Mouse (Mus musculus) megakaryocyte, embryonic 14.5 days (primary cell): ENCODE results near the gene Col4a2.

Experiments used
- FLI1 ChIP-seq: IDR thresholded peaks from 2 replicates; pipeline ENCODE4 v1.6.1; 2012; ENCODE audit warnings: low read length, inconsistent platforms, mixed read lengths
- GATA1 ChIP-seq: IDR thresholded peaks from 3 replicates; pipeline ENCODE4 v1.6.1; 2012; ENCODE audit warnings: mixed read lengths, low read length, inconsistent platforms, borderline replicate concordance

GRCm38 (mm10) chr8:11437862-11438261 is 125.3 kb downstream of the Col4a2 start:
- no peak for TF ChIP-seq GATA1
- no peak for TF ChIP-seq FLI1
